Mouse (Mus musculus): Measurements from ENCODE around the gene Rap1gds1. TPM values are rescaled to one million over a fixed set of nuclear protein-coding genes. Genes with fewer than 3 reads are reported as not detected.

The Rap1gds1 gene
- polyA plus RNA-seq, 1 experiment from 2014 or later, result 22.5 TPM

- Histone ChIP-seq H3K4me2 (replicated peaks; ENCODE audit: low read depth) (no peak overlapping the region), H3K9ac (ENCODE audit: low read length) (no peak overlapping the region), H3K4me1 (replicated peaks; ENCODE audit: control insufficient read depth, insufficient read depth) (no peaks in the 10 kb centered on the region), H3K4me3 (ENCODE audit: low read depth, low read length) (no peak overlapping the region), H3K36me3 (ENCODE audit: control insufficient read depth, insufficient read depth, low read length) (no peaks in the 10 kb centered on the region), H3K27me3 (ENCODE audit: control insufficient read depth, insufficient read depth, low read length) (no peaks in the 10 kb centered on the region), H3K27ac (replicated peaks) (no peak overlapping the region), H3K9me3 (ENCODE audit: control insufficient read depth, low read length) (no peaks in the 10 kb centered on the region)
- DNase-seq (ENCODE audit: low spot score) (no peak), ATAC-seq (ENCODE audit: low FRiP score, low TSS enrichment) (no peak)
- TF ChIP-seq CTCF (IDR thresholded peaks at IDR 0.05; ENCODE audit: low read depth) (no peak), EP300 (optimal IDR thresholded peaks at IDR 0.05) (no peak)
- WGBS, result 84% methylated on average over 6 of the region's 6 CpGs
Observed at GRCm38 (mm10) chr3:138875936-138876335, 199.1 kb downstream of the Rap1gds1 start.

Other genes starting within 250 kb of the Rap1gds1 start
- not detected in 2 replicates for gene Stpg2, start 130.5 kb upstream of the Rap1gds1 start, polyA plus RNA-seq (2015; fragmentation: Nextera tagmentation; extraction: Ambion mirVana)

Measured in stomach, postnatal 0 days (tissue).